Mouse (Mus musculus) forebrain, embryonic 13.5 days (tissue): ENCODE data around the gene Gpc6. TPM values are rescaled to one million over a fixed set of nuclear protein-coding genes. Genes with fewer than 3 reads are reported as not detected.

Experiments used
- ATAC-seq: fragments of 200-750 bp; cut with Nextera tagmentation; 2 replicates; pipeline ENCODE4 v1.8.0; 2017
- H3K27ac ChIP-seq: fragments of 300-500 bp; sonication (generic); 2 replicates; pipeline ENCODE4 v1.5.1; 2015; ENCODE audit warnings: inconsistent platforms, mild to moderate bottlenecking, moderate library complexity
- H3K27me3 ChIP-seq: fragments of 300-500 bp; sonication (generic); 2 replicates; pipeline ENCODE4 v1.6.1; 2015; ENCODE audit warnings: mild to moderate bottlenecking, inconsistent platforms
- H3K36me3 ChIP-seq: fragments of 300-500 bp; sonication (generic); 2 replicates; pipeline ENCODE4 v1.6.1; 2015; ENCODE audit warnings: mild to moderate bottlenecking, inconsistent platforms; ENCODE audit not compliant: poor library complexity, severe bottlenecking
- H3K4me1 ChIP-seq: fragments of 300-500 bp; sonication (generic); 2 replicates; pipeline ENCODE4 v1.6.1; 2015; ENCODE audit warnings: inconsistent platforms
- H3K4me2 ChIP-seq: fragments of 300-500 bp; sonication (generic); 2 replicates; pipeline ENCODE4 v1.6.1; 2015; ENCODE audit warnings: inconsistent platforms, mild to moderate bottlenecking, moderate library complexity
- H3K4me3 ChIP-seq: fragments of 300-500 bp; sonication (generic); 2 replicates; pipeline ENCODE4 v1.5.1; 2015; ENCODE audit warnings: mild to moderate bottlenecking, inconsistent platforms
- H3K9ac ChIP-seq: fragments of 300-500 bp; sonication (generic); 2 replicates; pipeline ENCODE4 v1.6.1; 2015; ENCODE audit warnings: mild to moderate bottlenecking, inconsistent platforms
- H3K9me3 ChIP-seq: fragments of 300-500 bp; sonication (generic); replicated peaks from 2 replicates; pipeline ENCODE4 v1.6.1; 2016; ENCODE audit warnings: inconsistent platforms
- WGBS: fragments of 180-500 bp; shearing (Covaris S2); methylation state at CpG from one replicate; pipeline ENCODE4 v1.1.7; 2015; 5-methylcytosine and 5-hydroxymethylcytosine counted together
- polyA plus RNA-seq: library from polyadenylated mRNA; unstranded; fragments of >200 nt; fragmentation: Nextera tagmentation; extraction: Ambion mirVana; gene quantifications from 2 replicates; pipeline ENCODE4 v1.2.1, GENCODE M21; 2015

Gene Gpc6
- polyA plus RNA-seq, 1 experiment from 2014 or later: 20.0 TPM

DNA sequence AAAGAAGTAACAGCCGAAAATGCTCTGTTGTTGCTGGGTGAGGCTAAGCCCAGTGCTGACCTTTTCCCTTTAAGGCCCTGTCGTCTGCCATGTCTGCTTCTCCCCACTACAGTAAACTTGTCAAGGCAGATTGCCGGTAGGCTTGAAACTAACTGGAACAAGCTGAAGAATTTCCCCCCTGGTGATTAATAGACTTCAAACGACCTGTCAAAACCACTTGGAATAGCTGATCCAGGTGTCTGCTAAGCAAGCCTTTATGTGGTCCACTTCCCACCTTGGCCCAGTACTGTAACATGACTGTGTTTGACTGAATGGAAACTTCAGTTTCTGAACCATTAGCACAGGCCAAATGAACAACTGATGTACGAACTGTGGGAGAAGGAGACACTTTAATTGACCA lies 856.6 kb downstream of the Gpc6 start:
- Histone ChIP-seq H3K36me3 (no peaks in the 10 kb centered on the region), H3K27me3 (no peaks in the 10 kb centered on the region), H3K9me3 (no peaks in the 10 kb centered on the region), H3K4me3 (no peak overlapping the region), H3K9ac (no peak overlapping the region), H3K27ac (no peak overlapping the region), H3K4me1 (peaks cover 24% of the 10 kb centered on the region), H3K4me2 (no peak overlapping the region)
- ATAC-seq: no peak
- WGBS: 46% methylated on average over 5 of the region's 5 CpGs

DNA sequence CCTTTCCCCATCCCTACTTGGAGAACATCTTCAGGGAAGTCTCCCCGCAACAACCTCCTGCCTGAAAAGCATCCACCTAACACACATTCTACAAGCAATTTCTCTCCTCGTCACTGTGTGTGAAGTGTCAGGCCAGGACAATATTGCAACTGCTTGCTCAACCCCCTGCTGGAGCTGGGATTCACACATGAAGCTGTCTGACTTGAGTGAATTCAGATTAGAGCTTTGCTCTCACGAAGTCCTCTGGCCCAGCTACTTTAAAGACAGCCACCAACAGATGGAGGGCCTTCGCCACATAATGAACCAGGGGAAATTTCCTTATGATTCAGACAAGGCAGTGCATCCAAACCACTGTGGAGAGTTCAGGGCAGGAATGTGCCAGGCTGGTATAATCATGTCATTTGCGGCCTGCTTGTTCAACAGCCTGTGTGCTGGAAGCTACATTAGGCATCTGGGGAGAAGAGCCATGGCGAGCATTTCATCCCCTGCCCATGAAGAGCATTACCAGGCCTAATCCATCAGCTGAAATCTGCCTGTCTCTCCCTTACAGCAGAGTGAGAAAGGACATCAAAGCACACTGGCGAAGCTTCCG lies 858.7 kb downstream of the Gpc6 start:
- ATAC-seq: no peak
- no peaks in the 10 kb centered on the region for H3K36me3 ChIP-seq
- no peaks in the 10 kb centered on the region for H3K9me3 ChIP-seq
- no peak overlapping the region for H3K27ac ChIP-seq
- H3K4me3 ChIP-seq: no peak overlapping the region
- no peak overlapping the region for H3K9ac ChIP-seq
- no peak overlapping the region for H3K4me2 ChIP-seq
- no peaks in the 10 kb centered on the region for H3K27me3 ChIP-seq
- WGBS: 65% methylated on average over 8 of the region's 8 CpGs
- peaks cover 19% of the 10 kb centered on the region for H3K4me1 ChIP-seq

DNA sequence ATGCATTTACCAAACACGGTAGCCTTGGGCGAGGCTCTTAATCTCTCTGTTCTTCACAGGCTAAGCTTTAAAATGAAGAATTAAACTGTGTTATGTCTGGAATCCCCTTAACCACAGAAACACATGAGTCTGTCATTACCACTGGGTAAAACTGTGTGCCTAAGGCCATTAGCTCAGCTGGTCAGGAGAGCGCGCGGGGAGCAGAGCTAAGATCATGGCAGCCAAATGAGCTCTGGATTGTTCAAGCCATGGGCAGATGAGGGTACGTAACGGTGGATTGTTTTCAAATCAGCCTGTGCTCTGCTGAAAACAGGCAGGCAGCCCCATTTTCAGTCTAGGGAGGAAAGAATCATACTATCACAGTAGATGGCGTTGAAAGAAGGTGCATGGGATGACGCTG lies 859.8 kb downstream of the Gpc6 start:
- Histone ChIP-seq H3K4me1 (peaks cover 13% of the 10 kb centered on the region), H3K27me3 (no peaks in the 10 kb centered on the region), H3K9me3 (no peaks in the 10 kb centered on the region), H3K4me2 (no peak overlapping the region), H3K9ac (no peak overlapping the region), H3K27ac (no peak overlapping the region), H3K4me3 (no peak overlapping the region), H3K36me3 (no peaks in the 10 kb centered on the region)
- 90% methylated on average over 9 of the region's 9 CpGs for WGBS
- no peak for ATAC-seq

DNA sequence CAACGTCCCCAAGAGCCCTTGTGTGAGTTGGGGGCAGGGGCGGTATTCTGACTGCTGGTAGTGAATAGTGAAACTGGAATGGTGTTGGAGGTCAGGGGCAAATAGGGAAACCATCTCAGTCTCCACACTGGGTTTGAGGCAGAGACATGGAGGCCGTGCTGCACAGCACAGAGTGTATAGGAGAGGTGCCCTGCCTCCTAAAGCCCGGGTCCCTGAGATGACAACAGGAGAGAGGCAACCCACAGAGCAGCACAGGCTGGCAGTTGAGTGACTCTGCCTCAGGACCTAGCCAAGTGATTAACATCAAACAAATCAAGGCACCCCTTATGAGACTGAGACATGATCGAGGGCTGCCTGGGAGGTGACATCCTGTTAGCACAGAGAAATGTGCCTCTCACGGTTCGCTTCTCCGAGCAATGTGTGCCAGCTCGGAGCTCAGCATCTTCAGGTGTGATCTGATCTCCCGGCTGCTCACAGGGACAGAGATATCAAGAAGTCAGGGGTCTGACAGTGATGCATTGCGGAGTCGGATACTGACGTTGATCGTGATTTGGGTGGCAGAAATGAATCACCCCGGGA lies 860.5 kb downstream of the Gpc6 start:
- Histone ChIP-seq H3K9me3 (no peaks in the 10 kb centered on the region), H3K36me3 (no peaks in the 10 kb centered on the region), H3K4me2 (no peak overlapping the region), H3K9ac (no peak overlapping the region), H3K4me3 (no peak overlapping the region), H3K4me1 (peaks cover 13% of the 10 kb centered on the region), H3K27ac (no peak overlapping the region), H3K27me3 (no peaks in the 10 kb centered on the region)
- WGBS: 82% methylated on average over 15 of the region's 15 CpGs
- ATAC-seq: peak; percentile 16; the same call in 1 of the 2 replicates

GRCm38 (mm10) chr14:117786647-117787046 lies 861.5 kb downstream of the Gpc6 start:
- Histone ChIP-seq H3K36me3 (no peaks in the 10 kb centered on the region), H3K4me3 (no peak overlapping the region), H3K4me1 (peaks cover 13% of the 10 kb centered on the region), H3K4me2 (peak overlapping the region; percentile 22), H3K27ac (no peak overlapping the region), H3K9me3 (no peaks in the 10 kb centered on the region), H3K9ac (no peak overlapping the region), H3K27me3 (no peaks in the 10 kb centered on the region)
- whole genome bisulfite sequencing: 32% methylated on average over 7 of the region's 7 CpGs
- peak; percentile 34; the same call in 1 of the 2 replicates for ATAC-seq

DNA sequence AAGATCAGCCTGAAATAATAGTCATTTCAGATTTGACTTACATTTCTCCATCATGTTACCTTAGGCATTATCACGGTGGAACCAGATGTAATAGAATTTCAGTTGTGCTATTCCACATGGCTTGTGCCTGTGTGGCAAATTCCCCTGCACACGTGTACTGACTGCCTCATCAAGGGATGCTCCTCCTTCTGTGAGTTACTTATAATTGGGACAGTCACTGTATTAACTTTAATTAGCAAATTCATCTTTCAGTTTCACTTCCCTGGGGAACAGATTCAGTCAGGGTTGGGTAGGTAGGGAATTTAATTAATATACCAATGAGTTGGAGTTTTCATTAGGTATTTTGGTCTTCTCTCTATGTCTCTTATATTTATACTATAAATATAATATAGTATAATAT lies 869.8 kb downstream of the Gpc6 start:
- H3K27me3 ChIP-seq: no peaks in the 10 kb centered on the region
- no peak overlapping the region for H3K9ac ChIP-seq
- H3K4me3 ChIP-seq: no peak overlapping the region
- H3K9me3 ChIP-seq: no peaks in the 10 kb centered on the region
- no peaks in the 10 kb centered on the region for H3K36me3 ChIP-seq
- ATAC-seq: no peak
- 70% methylated on average over 2 of the region's 2 CpGs for WGBS
- no peak overlapping the region for H3K4me2 ChIP-seq
- H3K27ac ChIP-seq: no peak overlapping the region
- H3K4me1 ChIP-seq: no peaks in the 10 kb centered on the region

DNA sequence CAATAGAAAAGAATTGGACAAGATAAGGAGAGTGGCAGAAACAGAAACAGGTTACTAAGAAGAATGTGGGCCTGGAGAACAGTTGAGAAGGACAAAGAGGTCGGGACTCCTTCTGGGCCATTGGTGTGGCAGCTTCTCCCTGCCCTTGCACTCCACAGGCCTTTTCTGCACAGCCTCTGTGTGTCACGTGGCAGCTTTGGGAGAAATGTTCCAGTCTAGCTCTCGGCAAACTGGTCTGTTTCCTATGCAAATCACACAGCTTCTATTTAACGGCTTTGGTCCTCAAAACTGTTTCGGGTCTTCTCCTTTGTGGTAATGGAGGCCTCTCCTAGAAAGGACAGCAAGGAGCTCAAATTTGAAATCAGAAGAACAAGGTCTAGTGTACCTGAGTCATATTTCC lies 871.5 kb downstream of the Gpc6 start:
- H3K4me3 ChIP-seq: no peak overlapping the region
- H3K27ac ChIP-seq: no peak overlapping the region
- H3K36me3 ChIP-seq: no peaks in the 10 kb centered on the region
- H3K4me2 ChIP-seq: no peak overlapping the region
- H3K4me1 ChIP-seq: 0 out of 2 replicates have a peak, but pooled peaks cover 3% of the 10 kb centered on the region
- H3K9ac ChIP-seq: no peak overlapping the region
- 76% methylated on average over 5 of the region's 5 CpGs for WGBS
- H3K27me3 ChIP-seq: no peaks in the 10 kb centered on the region
- H3K9me3 ChIP-seq: no peaks in the 10 kb centered on the region
- no peak for ATAC-seq

DNA sequence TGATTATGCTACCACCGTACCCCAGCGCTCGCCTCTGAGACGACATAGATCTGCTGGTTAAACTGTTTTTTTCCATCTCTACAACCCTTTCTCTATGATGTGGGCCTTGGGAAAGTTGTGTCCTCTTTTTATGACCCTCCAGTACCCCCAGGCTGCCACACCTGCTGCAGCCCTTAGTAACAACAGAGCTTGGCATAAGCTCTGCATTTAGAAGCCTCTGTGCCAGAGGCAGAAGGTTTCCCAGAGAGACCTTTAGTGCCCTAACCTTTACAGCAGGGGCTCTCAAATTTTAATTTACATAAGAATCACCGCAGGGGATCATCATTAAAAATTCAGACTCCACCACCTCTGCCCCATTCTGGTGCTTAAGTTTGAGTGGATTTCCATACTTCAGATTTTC lies 875.3 kb downstream of the Gpc6 start:
- H3K27ac ChIP-seq: no peak overlapping the region
- no peaks in the 10 kb centered on the region for H3K27me3 ChIP-seq
- no peaks in the 10 kb centered on the region for H3K36me3 ChIP-seq
- ATAC-seq: no peak
- no peak overlapping the region for H3K4me3 ChIP-seq
- H3K9me3 ChIP-seq: no peaks in the 10 kb centered on the region
- no peak overlapping the region for H3K4me2 ChIP-seq
- 79% methylated on average over 5 of the region's 5 CpGs for WGBS
- 0 out of 2 replicates have a peak, but pooled peaks cover 3% of the 10 kb centered on the region for H3K4me1 ChIP-seq
- H3K9ac ChIP-seq: no peak overlapping the region

DNA sequence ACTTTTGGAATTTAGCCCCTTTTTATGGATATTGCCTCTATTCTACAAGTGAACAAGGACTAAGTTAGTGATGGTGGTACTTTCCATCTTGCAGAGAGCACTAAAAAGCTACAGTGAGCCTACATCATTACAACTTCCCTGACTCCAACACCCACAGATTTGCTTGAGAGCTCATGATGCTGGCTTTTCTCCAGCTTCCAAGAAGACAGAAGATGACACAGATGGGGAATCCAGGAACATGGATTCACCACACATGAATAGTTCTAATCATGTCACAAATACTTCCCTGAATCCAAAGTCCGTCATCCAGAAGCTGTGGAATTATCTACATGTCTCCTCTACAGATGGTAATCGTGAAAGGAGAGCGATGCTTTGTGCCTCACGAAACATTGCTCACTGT lies 882.7 kb downstream of the Gpc6 start:
- H3K4me1 ChIP-seq: peaks cover 16% of the 10 kb centered on the region
- H3K9me3 ChIP-seq: no peaks in the 10 kb centered on the region
- WGBS: 96% methylated on average over 4 of the region's 4 CpGs
- no peak for ATAC-seq
- H3K27me3 ChIP-seq: no peaks in the 10 kb centered on the region
- H3K36me3 ChIP-seq: no peaks in the 10 kb centered on the region
- H3K27ac ChIP-seq: no peak overlapping the region
- no peak overlapping the region for H3K4me2 ChIP-seq
- no peak overlapping the region for H3K9ac ChIP-seq
- no peak overlapping the region for H3K4me3 ChIP-seq

DNA sequence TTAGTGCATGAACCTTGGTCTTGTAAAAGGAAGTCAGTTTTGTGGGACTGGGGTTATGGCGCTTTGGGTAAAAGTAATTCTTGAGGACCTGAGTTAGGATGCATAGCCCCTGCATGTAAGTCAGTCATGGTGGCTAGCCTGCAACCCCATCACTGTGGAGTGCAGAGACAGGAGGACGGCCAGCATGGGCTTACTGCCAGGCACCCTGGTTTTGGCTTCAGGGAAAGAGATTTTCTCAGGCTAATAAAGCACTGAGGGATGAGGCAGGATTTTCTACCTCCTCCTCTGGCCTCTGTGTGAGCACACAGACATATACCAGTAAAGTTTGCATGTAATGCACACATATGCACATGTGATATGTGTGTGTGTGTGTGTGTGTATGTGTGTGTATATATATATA lies 883.2 kb downstream of the Gpc6 start:
- no peak overlapping the region for H3K27ac ChIP-seq
- WGBS: 93% methylated on average over 2 of the region's 2 CpGs
- H3K4me1 ChIP-seq: peaks cover 18% of the 10 kb centered on the region
- no peak overlapping the region for H3K4me3 ChIP-seq
- H3K4me2 ChIP-seq: no peak overlapping the region
- H3K9me3 ChIP-seq: no peaks in the 10 kb centered on the region
- no peak for ATAC-seq
- no peaks in the 10 kb centered on the region for H3K27me3 ChIP-seq
- no peaks in the 10 kb centered on the region for H3K36me3 ChIP-seq
- H3K9ac ChIP-seq: no peak overlapping the region

DNA sequence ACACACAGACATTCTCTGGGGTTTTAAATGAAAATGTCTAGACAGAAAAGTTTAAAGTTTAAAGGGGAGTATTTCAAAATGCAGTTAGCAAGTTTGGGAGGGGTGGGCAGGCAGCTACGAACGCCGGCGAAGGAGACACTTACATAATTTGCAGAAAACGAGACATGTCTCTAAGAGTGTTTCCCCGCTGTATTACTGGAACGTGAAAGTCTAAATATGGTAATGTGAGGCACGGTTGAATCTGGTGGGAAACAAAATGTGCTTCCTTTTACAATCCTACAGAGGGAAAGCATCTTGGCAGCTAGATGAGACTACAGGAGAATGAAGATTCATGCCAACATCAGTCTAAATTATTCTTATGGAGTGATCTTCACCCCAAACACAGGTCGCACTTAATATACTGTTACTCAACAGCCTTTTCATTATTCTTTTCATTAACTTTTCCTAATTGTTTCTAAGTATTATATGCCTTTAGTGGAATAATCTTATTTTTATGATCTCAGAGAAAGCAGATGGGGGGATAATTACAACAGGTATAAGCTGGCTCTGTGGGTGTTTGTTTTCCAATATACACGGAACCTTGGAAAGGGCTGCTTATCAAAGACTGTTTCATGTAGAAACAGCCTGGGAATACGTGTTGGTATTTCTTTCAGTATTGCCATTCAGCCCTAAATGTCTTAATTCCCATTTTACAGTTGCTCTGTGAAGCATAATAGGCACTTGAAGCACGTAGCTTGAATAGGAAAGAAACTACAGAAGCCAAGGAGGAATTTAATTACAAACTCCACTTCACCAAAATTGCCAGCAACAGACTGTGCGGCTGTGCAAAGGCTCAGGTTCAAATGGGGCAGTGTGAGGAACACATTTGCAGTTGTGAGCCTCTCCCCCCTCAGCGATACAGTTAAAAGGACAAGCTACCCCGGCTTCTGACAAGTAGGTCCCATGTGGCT lies 885.5 kb downstream of the Gpc6 start:
- ATAC-seq: peak; percentile 76
- no peak overlapping the region for H3K9ac ChIP-seq
- no peak overlapping the region for H3K4me2 ChIP-seq
- no peak overlapping the region for H3K4me3 ChIP-seq
- H3K27ac ChIP-seq: no peak overlapping the region
- H3K36me3 ChIP-seq: no peaks in the 10 kb centered on the region
- no peaks in the 10 kb centered on the region for H3K9me3 ChIP-seq
- WGBS: 43% methylated on average over 15 of the region's 15 CpGs
- H3K27me3 ChIP-seq: no peaks in the 10 kb centered on the region
- peaks cover 25% of the 10 kb centered on the region for H3K4me1 ChIP-seq

- whole genome bisulfite sequencing: 59% methylated on average over 3 of the region's 3 CpGs
- Histone ChIP-seq H3K4me3 (no peak overlapping the region), H3K9ac (no peak overlapping the region), H3K27ac (no peak overlapping the region), H3K4me1 (peaks cover 25% of the 10 kb centered on the region), H3K36me3 (no peaks in the 10 kb centered on the region), H3K9me3 (no peaks in the 10 kb centered on the region), H3K27me3 (no peaks in the 10 kb centered on the region), H3K4me2 (no peak overlapping the region)
- ATAC-seq: no peak
Observed at GRCm38 (mm10) chr14:117813473-117813872, 888.4 kb downstream of the Gpc6 start.
